8 mouse cellular contexts compared by ENCODE assay signal in the genomic region with DNA sequence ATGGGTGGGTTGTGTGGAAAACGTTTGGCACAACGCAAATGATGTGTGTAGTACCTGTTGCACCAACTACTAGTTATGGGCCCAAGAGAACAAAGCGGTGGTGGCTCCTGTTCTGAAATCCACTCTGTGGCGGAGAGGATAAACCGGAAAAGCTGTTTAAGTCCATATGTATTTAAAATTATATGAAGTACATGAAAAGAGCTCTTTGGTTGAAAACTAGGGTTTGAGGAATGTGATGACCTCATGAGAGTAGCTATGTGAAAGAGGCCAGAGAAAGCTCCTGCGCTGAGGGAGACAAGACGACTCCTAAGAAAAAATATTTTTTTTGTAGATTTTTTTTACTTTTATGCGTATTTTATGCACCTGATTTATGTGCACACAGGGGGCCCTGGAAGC. TPM values are rescaled to one million over a fixed set of nuclear protein-coding genes. Genes with fewer than 3 reads are reported as not detected.
DNase-seq lines count a peak whose midpoint lies in the region; ATAC-seq and TF ChIP-seq lines count a peak whose summit lies in the region.

No protein-coding gene starts in this region.

- H3K4me2 ChIP-seq in heart, postnatal 0 days (ENCODE audit: low read depth, low read length): peak overlapping the region; percentile 90
- H3K4me2 ChIP-seq in midbrain, embryonic 11.5 days: peak overlapping the region; percentile 62

- H3K36me3 ChIP-seq in heart, postnatal 0 days (replicated peaks; ENCODE audit: control insufficient read depth, insufficient read depth, low read length): no peaks in the 10 kb centered on the region
- H3K36me3 ChIP-seq in MEL (ENCODE audit: control insufficient read depth in 1 of 2, insufficient read depth in 2 of 2, low read length in 2 of 2): peaks cover 0 to 5% of the 10 kb centered on the region in 2 experiments; a peak in 2 of 4 replicates
- 0 out of 2 replicates have a peak, but pooled peaks cover under 1% of the 10 kb centered on the region for H3K36me3 ChIP-seq in hindbrain, embryonic 10.5 days
- H3K36me3 ChIP-seq in midbrain, embryonic 11.5 days (ENCODE audit: control insufficient read depth, insufficient read depth, low read length): no peaks in the 10 kb centered on the region

- H3K27ac ChIP-seq in heart, postnatal 0 days (ENCODE audit: low read depth): peak overlapping the region; percentile 40
- no peak overlapping the region for H3K27ac ChIP-seq in MEL (ENCODE audit: control insufficient read depth, low read depth, low read length)
- H3K27ac ChIP-seq in hindbrain, embryonic 10.5 days: peak overlapping the region; percentile 92
- H3K27ac ChIP-seq in midbrain, embryonic 11.5 days (ENCODE audit: low read depth, low read length): no peak overlapping the region

- no peak for TF ChIP-seq CTCF in heart, postnatal 0 days (IDR thresholded peaks at IDR 0.05; ENCODE audit: low read depth)
- no peak; a peak in 1 of 6 replicates for TF ChIP-seq CTCF in MEL (IDR thresholded peaks at IDR 0.05 in 2 of 3, conservative IDR thresholded peaks at IDR 0.05 in 1 of 3; ENCODE audit: control insufficient read depth in 1 of 3, insufficient read depth in 1 of 3, low read depth in 2 of 3, low read length in 3 of 3, poor library complexity in 1 of 3, severe bottlenecking in 1 of 3)

- 0 out of 2 replicates have a peak, but pooled peaks have one; percentile 27 for TF ChIP-seq RAD21 in MEL (IDR thresholded peaks at IDR 0.05; ENCODE audit: low read depth, low read length)

- no peak for TF ChIP-seq POLR2A in MEL (IDR thresholded peaks at IDR 0.05; ENCODE audit: control insufficient read depth in 1 of 2, insufficient read depth in 1 of 2, low read depth in 1 of 2, low read length in 2 of 2, poor library complexity in 1 of 2)

- 37% methylated on average over 8 of the region's 8 CpGs for WGBS in heart, postnatal 0 days
- WGBS in hindbrain, embryonic 10.5 days: 51% methylated on average over 8 of the region's 8 CpGs
- 44% methylated on average over 8 of the region's 8 CpGs for WGBS in midbrain, embryonic 11.5 days

- TF ChIP-seq EP300 in heart, postnatal 0 days (IDR thresholded peaks at IDR 0.05; ENCODE audit: low read depth): no peak
- TF ChIP-seq EP300 in MEL (IDR thresholded peaks at IDR 0.05; ENCODE audit: low read depth in 1 of 2, low read length in 2 of 2): no peak

- no peaks in the 10 kb centered on the region for H3K9me3 ChIP-seq in heart, postnatal 0 days (replicated peaks; ENCODE audit: control insufficient read depth, low read length)
- no peaks in the 10 kb centered on the region for H3K9me3 ChIP-seq in MEL (replicated peaks; ENCODE audit: insufficient read depth, low read length)
- H3K9me3 ChIP-seq in hindbrain, embryonic 10.5 days: no peaks in the 10 kb centered on the region
- no peaks in the 10 kb centered on the region for H3K9me3 ChIP-seq in midbrain, embryonic 11.5 days (ENCODE audit: control insufficient read depth, low read length)

- no peak for DNase-seq in heart, postnatal 0 days (ENCODE audit: low spot score)
- DNase-seq in heart, adult 18-20 months: no peak
- peak; percentile 43 for DNase-seq in MEL (ENCODE audit: low read depth, low spot score)
- DNase-seq in hindbrain, embryonic 10.5 days (ENCODE audit: low spot score): no peak
- no peak for DNase-seq in midbrain, embryonic 11.5 days (ENCODE audit: low spot score, missing footprints)
- DNase-seq in left cerebral cortex, adult 11 months (ENCODE audit: low spot score): no peak
- DNase-seq in frontal cortex, adult 2 months (ENCODE audit: extremely low spot score in 1 of 2, low spot score in 1 of 2): no peak
- no peak for DNase-seq in T-cell, adult 2 months (ENCODE audit: low spot score)

- H3K4me3 ChIP-seq in heart, postnatal 0 days (ENCODE audit: low read depth, low read length): peak overlapping the region; percentile 80
- H3K4me3 ChIP-seq in MEL (ENCODE audit: control insufficient read depth in 1 of 2, insufficient read depth in 1 of 2, low read depth in 2 of 2, low read length in 2 of 2): peak overlapping the region; percentile 63 to 65
- peak overlapping the region; percentile 75 for H3K4me3 ChIP-seq in hindbrain, embryonic 10.5 days
- H3K4me3 ChIP-seq in midbrain, embryonic 11.5 days (ENCODE audit: low read depth, low read length): peak overlapping the region; percentile 60; the same call in 1 of the 2 replicates

- no peak for ATAC-seq in heart, postnatal 0 days (ENCODE audit: insufficient read depth, low read depth)
- no peak for ATAC-seq in midbrain, embryonic 11.5 days (ENCODE audit: low FRiP score)

- H3K27me3 ChIP-seq in heart, postnatal 0 days (ENCODE audit: control insufficient read depth, insufficient read depth, low read length): no peaks in the 10 kb centered on the region
- H3K27me3 ChIP-seq in MEL (ENCODE audit: control insufficient read depth in 1 of 2, insufficient read depth in 2 of 2, low read length in 2 of 2): no peaks in the 10 kb centered on the region
- H3K27me3 ChIP-seq in hindbrain, embryonic 10.5 days (ENCODE audit: insufficient read depth, poor library complexity, severe bottlenecking): no peaks in the 10 kb centered on the region
- no peaks in the 10 kb centered on the region for H3K27me3 ChIP-seq in midbrain, embryonic 11.5 days (ENCODE audit: control insufficient read depth, insufficient read depth, low read length)

- H3K4me1 ChIP-seq in heart, postnatal 0 days (ENCODE audit: control insufficient read depth, insufficient read depth): peaks cover 15% of the 10 kb centered on the region; the same call in 1 of the 2 replicates
- peaks cover 0 to 5% of the 10 kb centered on the region in 2 experiments; a peak in 1 of 4 replicates for H3K4me1 ChIP-seq in MEL (ENCODE audit: control insufficient read depth in 1 of 2, insufficient read depth in 2 of 2, low read length in 2 of 2)
- peaks cover 26% of the 10 kb centered on the region for H3K4me1 ChIP-seq in hindbrain, embryonic 10.5 days (replicated peaks)
- H3K4me1 ChIP-seq in midbrain, embryonic 11.5 days (ENCODE audit: control insufficient read depth, insufficient read depth, low read length): peaks cover 7% of the 10 kb centered on the region

- H3K9ac ChIP-seq in heart, postnatal 0 days (replicated peaks; ENCODE audit: low read depth, low read length): peak overlapping the region; percentile 81; the same call in 1 of the 2 replicates
- H3K9ac ChIP-seq in MEL (ENCODE audit: control insufficient read depth, low read depth, low read length, poor library complexity, severe bottlenecking): peak overlapping the region; percentile 53
- peak overlapping the region; percentile 24; the same call in 1 of the 2 replicates for H3K9ac ChIP-seq in midbrain, embryonic 11.5 days (ENCODE audit: low read length)

- no peaks in the 10 kb centered on the region for H3K79me2 ChIP-seq in MEL (ENCODE audit: control insufficient read depth, insufficient read depth, low read length, poor library complexity)

TF ChIP-seq in MEL, 35 proteins besides CTCF, POLR2A, EP300 and RAD21:
- TF ChIP-seq ZKSCAN1 (IDR thresholded peaks at IDR 0.05; ENCODE audit: low read depth, low read length) (no peak), UBTF (IDR thresholded peaks at IDR 0.05; ENCODE audit: borderline replicate concordance, insufficient read depth, low read depth, low read length) (no peak), NELFE (IDR thresholded peaks at IDR 0.05; ENCODE audit: low read depth, low read length) (no peak), ZNF384 (IDR thresholded peaks at IDR 0.05; ENCODE audit: low read depth, low read length) (no peak), MYC (IDR thresholded peaks at IDR 0.05; ENCODE audit: low read depth, low read length) (no peak), GABPA (IDR thresholded peaks at IDR 0.05; ENCODE audit: low read depth, low read length) (no peak), E2F4 (IDR thresholded peaks at IDR 0.05; ENCODE audit: borderline replicate concordance, low read depth, low read length) (no peak), HCFC1 (IDR thresholded peaks at IDR 0.05; ENCODE audit: low read depth, low read length) (no peak), SIN3A (IDR thresholded peaks at IDR 0.05; ENCODE audit: low read length) (no peak), ETS1 (IDR thresholded peaks at IDR 0.05; ENCODE audit: low read depth, low read length) (no peak), MAFK (IDR thresholded peaks at IDR 0.05; ENCODE audit: borderline replicate concordance, low read depth, low read length) (no peak), KAT2A (conservative IDR thresholded peaks at IDR 0.05; ENCODE audit: low read depth, low read length) (no peak), BHLHE40 (IDR thresholded peaks at IDR 0.05; ENCODE audit: borderline replicate concordance, low read depth, low read length) (no peak), MYB (IDR thresholded peaks at IDR 0.05; ENCODE audit: low read depth, low read length) (no peak), POLR2AphosphoS2 (IDR thresholded peaks at IDR 0.05; ENCODE audit: low read length) (no peak), USF1 (IDR thresholded peaks at IDR 0.05; ENCODE audit: low read depth, low read length) (no peak), RCOR1 (IDR thresholded peaks at IDR 0.05; ENCODE audit: low read depth, low read length) (no peak)
TF ChIP-seq in MEL: peak in this region for 0.

RNA-seq across cellular contexts. Expression of gene Fbxo10, which starts 0.5 kb away (rescaled TPM):
- total RNA-seq in heart, postnatal 0 days (2014; rRNA removed; ENCODE audit: low replicate concordance): 23.0 and 30.7 TPM in 2 replicates
- 11.1 and 11.9 TPM in 2 replicates for polyA plus RNA-seq in heart, postnatal 0 days (2015; fragmentation: Nextera tagmentation; extraction: Ambion mirVana)
- total RNA-seq in heart, adult 18-20 months (2021): 1 to 10 TPM; 7.4 to 9.3 TPM
- total RNA-seq in MEL (2012; rRNA removed): 2.0 and 2.2 TPM in 2 replicates
- 1 to 10 TPM in 1 of 2 experiments, not detected in 1; 6.5 TPM for polyA plus RNA-seq in MEL (2012; ENCODE audit: insufficient read depth in 1 of 2, insufficient read length in 2 of 2, low read depth in 1 of 2, low replicate concordance in 2 of 2, missing spikeins in 1 of 2)
- polyA plus RNA-seq in hindbrain, embryonic 10.5 days (2016; fragmentation: Nextera tagmentation; extraction: Ambion mirVana): 14.4 and 16.5 TPM in 2 replicates
- polyA plus RNA-seq in midbrain, embryonic 11.5 days (2014; fragmentation: Nextera tagmentation; extraction: Ambion mirVana): 5.0 and 5.6 TPM in 2 replicates
- 24.2 and 25.5 TPM in 2 replicates for polyA plus RNA-seq in frontal cortex, adult 2 months (2012; rRNA removed)

RNA-seq across cellular contexts. Expression of gene Tomm5, which starts 23.0 kb away (rescaled TPM):
- total RNA-seq in heart, postnatal 0 days (2014; rRNA removed; ENCODE audit: low replicate concordance): 231 and 353 TPM in 2 replicates
- 305 and 324 TPM in 2 replicates for polyA plus RNA-seq in heart, postnatal 0 days (2015; fragmentation: Nextera tagmentation; extraction: Ambion mirVana)
- 100 to 1,000 TPM; 238 to 281 TPM for total RNA-seq in heart, adult 18-20 months (2021)
- total RNA-seq in MEL (2012; rRNA removed): 545 and 639 TPM in 2 replicates
- polyA plus RNA-seq in MEL (2012; ENCODE audit: insufficient read depth in 1 of 2, insufficient read length in 2 of 2, low read depth in 1 of 2, low replicate concordance in 2 of 2, missing spikeins in 1 of 2): 100 to 1,000 TPM in 1 of 2 experiments, not detected in 1; 309 TPM
- 204 and 213 TPM in 2 replicates for polyA plus RNA-seq in hindbrain, embryonic 10.5 days (2016; fragmentation: Nextera tagmentation; extraction: Ambion mirVana)
- polyA plus RNA-seq in midbrain, embryonic 11.5 days (2014; fragmentation: Nextera tagmentation; extraction: Ambion mirVana): 166 and 185 TPM in 2 replicates
- polyA plus RNA-seq in frontal cortex, adult 2 months (2012; rRNA removed): 114 and 137 TPM in 2 replicates

Comparison
In these comparisons a context has a peak if more than half of its experiments do, and no peak if none do; other contexts are left out.
1. H3K27ac ChIP-seq: peak in heart, postnatal 0 days (single experiment) and hindbrain, embryonic 10.5 days (single experiment); none in MEL (single experiment) and midbrain, embryonic 11.5 days (single experiment).
2. H3K9ac ChIP-seq: peak in every context shown above with its lines; median percentile 81 in heart, postnatal 0 days; 53 in MEL; 24 in midbrain, embryonic 11.5 days.
3. Peak in every context shown above with its lines, with median percentiles within 50 percentile points of each other: H3K4me3 ChIP-seq.